Mouse (Mus musculus): ENCODE measurements around the gene 1700013H16Rik.
"Not testable (repeated sequence)": the region's sequence is repeated elsewhere in the genome, so short reads cannot be mapped to it uniquely, and the experiment has no call there.

1700013H16Rik gene

DNA sequence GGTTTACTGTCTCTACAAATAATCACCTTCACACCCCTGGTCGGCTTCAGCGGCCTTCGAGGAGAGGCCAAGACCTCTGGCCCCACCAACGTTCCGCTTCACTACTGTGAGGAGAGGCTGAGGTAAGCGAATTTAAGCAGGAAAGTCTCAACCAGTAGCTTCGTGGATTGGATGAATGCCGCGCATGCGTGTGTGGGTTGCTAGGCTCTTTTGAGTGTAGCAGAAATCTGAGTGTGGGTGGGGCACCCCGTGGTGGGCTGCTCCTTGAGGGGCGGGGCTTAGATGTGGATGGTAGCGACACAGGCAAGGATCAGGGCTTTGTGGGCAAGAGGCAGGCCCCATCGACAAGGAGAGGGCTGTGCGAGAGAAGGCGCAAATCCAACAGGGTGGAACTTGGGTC is at the start of gene 1700013H16Rik:
TSS of gene 1700013H16Rik (minus strand) at position 96 of the 400 bp plus-strand sequence.
- DNase-seq (ENCODE audit: low spot score) = no peak

DNA sequence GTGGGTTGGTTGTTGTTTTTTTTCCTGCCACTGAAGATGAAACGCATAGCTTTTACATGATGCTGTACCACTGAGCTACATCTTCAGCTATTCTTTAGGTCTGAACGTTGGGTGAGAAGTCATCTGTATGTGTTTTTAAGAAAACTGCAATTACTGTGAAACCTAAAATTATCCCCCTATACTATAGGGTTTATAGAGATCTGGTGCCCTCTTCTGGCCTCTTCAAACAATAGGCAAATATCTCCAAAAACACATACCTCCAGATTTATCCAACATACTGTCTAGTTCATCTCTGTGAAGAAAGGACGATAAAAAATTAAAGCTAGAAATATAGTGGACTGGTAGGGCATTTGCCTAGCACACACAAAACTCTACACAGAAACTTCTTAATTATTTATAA is 41.4 kb upstream of the 1700013H16Rik start:
- no peak for DNase-seq (ENCODE audit: low spot score)

DNA sequence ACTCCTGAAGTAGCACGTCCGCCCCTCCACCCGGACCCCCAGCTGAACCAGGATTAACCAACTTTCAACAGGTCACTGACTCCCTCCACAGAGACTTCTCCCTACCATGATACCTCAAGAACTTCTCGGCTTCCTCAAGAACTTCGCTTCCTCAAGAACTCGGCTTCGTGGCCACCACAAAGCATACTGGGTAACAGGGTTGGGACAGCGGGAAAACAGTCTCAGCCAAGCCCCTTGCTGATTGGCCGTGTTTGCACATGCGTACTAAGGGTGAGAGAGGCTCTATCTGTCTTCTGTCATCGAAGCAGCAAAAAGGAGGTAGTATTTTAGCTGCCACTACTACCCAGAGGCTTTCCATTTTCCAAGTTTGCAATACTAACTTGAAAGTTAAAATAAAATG is 39.9 kb upstream of the 1700013H16Rik start, which contains the start of gene Xlr:
TSS of gene Xlr (minus strand) at position 188 of the 400 bp plus-strand sequence.
- DNase-seq (ENCODE audit: low spot score) = not testable (repeated sequence)

DNA sequence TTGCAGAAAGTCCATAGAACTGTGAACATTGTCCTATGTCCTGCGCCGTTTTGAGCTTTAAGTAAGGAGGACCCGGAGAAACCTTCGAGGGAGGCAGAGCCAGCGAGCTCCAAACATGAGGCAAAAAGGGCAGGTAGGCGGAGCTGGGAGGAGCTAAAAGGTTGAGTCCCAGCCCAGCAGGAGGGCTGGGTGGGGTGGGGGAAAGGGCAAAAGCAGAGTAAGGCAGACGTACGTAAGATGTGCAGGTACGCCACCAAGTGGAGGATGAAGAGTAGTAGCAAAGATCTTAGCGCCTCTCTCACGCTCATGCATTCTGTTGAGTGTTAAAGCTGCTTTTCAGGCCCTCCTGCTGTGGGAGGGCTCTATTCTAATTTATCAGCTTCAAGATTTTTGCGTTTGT is 18.6 kb upstream of the 1700013H16Rik start, which contains the start of gene Zfp36l3:
TSS of gene Zfp36l3 (minus strand) at position 119 of the 400 bp plus-strand sequence.
- DNase-seq (ENCODE audit: low spot score) = no peak

DNA sequence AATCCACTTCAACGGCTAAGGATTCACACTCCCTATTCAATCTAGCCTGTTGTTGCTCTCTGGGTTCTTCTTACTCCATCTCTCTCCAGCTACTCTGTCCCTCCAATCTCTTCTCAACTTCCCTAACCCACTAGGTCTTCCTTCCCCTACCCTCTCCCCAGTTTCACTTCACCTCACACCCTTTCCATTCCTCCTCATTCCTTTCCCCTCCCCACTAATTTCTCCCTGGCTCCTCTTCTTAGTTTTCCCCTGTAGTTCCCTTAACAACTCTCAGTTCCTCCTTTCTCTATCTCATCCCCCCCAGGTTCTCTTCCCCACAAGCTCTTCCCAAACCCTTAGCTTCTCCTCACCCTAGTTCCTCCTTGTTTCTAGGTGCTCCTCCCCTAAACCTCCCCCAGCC is 4.8 kb downstream of the 1700013H16Rik start:
- no peak for DNase-seq (ENCODE audit: low spot score)

DNA sequence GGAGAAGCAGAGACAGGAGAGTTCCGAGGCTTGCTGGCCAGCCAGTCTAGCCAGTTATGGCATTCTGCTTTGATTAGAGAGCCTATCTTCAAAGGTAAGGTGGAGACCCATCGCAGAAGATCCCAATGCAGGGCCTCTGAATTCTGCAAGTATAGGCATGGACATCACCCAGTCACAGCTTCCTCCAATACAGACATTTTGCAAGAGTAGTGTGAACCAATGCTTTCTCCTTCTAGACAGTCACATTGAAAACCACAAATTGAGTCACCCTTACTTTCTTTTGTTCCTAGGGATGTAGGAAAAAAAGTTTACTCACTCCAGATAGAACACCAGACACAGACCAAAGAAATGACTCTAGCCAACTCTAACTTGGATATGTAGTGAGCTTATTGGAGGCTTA is 28.7 kb downstream of the 1700013H16Rik start:
- DNase-seq (ENCODE audit: low spot score) = no peak

DNA sequence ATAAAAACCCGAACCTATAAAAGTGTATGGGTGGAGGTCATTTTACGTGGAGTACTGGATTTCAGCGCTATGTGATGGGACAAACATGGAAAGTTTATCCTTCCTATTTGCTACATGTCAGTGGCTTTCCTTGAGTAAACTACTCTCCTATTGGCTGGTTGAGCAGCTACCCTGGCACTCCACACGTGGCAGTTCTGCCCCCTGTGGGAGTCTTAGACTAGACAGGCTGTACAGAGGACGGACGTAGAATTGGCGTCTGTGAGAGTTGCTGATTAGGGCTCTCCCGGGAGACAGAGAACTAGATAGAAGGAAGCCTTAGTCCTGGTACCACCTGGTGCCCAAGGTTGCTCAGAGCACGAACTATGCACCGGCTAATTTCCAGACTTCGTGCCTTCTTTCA is 33.0 kb downstream of the 1700013H16Rik start, which contains the start of gene 4930502E18Rik:
TSS of gene 4930502E18Rik (plus strand) at position 231 of the 400 bp plus-strand sequence.
- no peak for DNase-seq (ENCODE audit: low spot score)

DNA sequence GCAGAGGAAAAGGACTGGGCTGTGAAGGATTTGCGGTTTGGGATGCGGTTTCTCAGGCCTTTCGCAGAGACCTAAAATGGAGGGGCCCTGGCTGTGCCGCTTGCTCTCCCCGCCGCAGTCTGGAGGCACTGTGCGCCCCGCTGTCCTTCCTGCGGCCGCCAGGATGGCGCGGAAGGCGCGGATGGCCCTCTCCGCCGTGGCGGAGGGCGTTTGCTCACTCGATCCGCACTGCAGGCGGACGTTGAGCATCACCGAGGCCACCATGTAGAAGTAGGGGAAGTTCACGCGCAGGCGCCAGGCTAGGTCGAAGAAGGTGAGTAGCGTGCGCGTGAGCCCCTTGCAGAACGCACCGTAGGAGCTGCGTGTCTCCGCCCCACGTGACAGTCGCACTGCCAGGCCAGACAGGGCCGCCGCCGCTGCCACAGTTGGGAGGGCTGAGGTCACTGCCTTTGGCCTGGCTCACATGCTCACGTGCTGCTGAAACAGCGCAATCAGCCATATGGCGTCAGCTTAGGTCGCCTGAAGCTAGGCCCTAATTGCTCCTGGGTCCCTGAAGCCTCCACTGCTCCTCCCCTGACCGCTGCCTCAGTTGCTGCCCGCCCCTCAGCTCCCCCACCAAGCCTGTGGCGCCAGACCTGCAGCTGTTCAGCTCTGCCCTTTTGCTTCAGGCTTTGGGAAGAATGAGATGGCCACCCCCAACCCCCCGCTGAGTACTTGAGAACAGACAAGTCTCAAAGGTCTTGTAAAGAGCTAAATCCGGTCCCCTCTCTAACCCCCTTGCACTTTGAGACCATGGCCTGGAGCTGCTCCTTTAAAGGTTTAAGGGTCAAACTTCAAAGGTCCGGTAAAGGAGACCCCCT is 41.1 kb downstream of the 1700013H16Rik start:
- peak; percentile 10 for DNase-seq (ENCODE audit: low spot score)

DNA sequence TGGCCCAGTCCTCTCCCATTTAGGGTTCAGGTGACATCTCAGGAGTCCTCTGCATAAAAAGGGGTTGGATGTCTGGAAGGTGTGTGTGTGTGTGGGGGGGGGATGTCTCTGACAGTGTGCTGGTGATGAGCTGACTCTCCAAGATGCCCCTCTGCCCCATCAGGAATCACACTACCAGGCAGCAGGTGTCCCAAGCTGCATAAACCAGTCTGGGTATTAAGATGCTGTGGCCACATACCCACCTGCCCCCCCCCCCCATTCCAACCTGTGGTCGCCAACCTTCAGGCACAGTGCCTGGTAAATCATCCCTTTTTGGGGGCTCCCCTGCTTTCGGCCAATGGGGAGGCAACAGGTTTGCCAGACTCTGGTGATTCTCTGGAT is 41.7 kb downstream of the 1700013H16Rik start:
- DNase-seq (ENCODE audit: low spot score) = no peak

DNA sequence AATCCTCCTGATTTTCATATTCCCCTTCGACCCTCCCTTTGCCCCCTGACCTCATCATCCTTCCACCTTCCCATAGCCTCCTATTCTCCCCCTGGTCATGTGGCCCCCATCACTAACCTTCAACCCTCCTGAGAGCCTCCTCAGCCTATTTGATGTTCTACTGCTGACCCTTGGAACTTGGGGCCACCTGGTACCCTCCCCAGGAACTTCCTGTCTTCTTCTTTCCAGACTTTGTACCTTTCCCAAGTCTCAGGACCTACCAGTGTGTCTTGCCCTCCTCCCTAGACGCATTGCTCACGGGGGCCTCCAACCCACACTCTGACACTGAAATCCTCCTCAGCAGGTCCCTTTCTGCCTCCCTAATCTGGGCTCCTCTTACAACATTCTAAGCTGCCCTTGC is 55.0 kb downstream of the 1700013H16Rik start:
- no peak for DNase-seq (ENCODE audit: low spot score)

DNA sequence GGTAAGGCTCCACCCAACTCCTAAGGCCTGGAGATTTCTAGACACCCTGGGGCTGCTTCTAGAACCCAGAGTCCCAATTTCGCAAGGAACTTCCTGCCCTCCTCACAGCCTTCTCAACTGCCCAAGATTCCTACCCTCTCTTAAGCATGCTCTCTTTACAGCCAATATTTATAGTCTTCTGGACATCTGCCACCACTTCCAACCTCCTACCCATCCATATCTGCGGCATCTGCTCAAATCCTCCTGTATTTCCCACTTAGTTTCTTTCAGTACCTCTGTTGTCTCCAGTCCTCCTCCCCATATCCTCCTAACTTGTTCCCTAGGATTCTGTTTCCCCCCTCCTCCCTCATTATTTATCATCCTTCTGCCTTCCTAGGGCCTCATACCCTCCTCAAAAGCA is 58.4 kb downstream of the 1700013H16Rik start:
- no peak for DNase-seq (ENCODE audit: low spot score)

DNA sequence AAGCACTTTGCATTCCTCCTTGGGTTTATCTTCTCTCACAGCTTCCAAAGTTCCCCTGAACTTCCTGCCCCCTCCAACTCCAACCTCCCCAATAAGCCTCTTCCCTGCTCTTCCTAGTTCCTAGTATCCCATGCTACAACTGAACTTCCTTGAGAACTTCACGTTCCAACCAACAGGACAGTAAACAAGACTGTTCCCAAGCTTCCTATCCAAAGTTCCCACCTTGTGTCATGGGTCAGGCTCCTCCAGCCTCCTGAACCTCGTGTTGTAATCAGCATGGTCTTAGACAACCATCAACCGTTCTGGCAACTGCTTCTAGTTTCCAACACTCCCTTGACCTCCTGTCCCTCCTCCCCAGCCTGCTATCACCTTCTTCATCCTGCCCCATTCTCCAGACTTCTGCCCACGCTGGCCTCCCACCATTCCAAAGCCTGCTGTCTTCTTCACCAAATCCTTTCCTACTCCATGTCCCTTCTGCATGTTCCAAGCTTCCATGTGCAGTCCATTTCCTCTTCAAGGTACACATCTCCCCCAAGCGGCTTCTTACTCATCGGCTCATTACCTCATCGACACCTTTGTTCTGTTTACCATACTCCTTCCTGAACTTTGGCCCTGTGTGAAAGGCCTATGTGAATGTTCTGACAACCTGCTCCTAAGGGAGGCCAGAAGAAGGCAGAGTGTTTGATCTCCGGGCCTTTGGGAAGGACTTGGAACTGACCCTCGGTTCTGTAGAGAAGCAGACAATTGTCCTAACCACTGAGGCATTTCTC is 63.4 kb downstream of the 1700013H16Rik start:
- DNase-seq (ENCODE audit: low spot score) = no peak

DNA sequence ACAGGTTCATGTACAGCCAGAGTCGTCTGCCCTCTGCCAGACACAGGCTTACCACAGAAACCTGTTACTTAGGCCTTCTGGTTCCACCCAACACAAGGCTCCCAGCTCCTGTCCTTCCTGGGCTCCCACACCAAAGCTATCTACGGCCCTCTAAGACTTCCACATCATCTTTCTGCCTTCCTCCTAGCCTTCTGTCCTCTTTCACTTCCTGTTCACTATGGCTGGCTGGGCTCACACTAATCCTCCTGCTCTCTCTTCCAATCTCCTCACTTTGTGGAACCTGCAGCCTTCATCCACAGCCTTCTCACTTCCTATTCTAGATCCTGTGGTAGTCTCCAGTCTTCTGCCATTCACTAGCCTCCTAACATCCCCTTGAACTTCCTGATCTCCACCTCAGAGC is 64.5 kb downstream of the 1700013H16Rik start:
- no peak for DNase-seq (ENCODE audit: low spot score)

All from left cerebral cortex, adult 11 months (tissue).